Mouse (Mus musculus) intestine, postnatal 0 days (tissue): ENCODE results near the gene Ubap1. TPM values are rescaled to one million over a fixed set of nuclear protein-coding genes. Genes with fewer than 3 reads are reported as not detected.

Source experiments
- ATAC-seq: fragments of 200-750 bp; cut with Nextera tagmentation; 2 replicates; pipeline ENCODE4 v1.8.0; 2017; ENCODE audit warnings: mild to moderate bottlenecking, moderate TSS enrichment, moderate library complexity
- H3K27ac ChIP-seq: fragments of 300-500 bp; sonication (generic); 2 replicates; pipeline ENCODE4 v1.5.1; 2014; ENCODE audit warnings: mild to moderate bottlenecking, low read depth, low read length, moderate library complexity
- H3K27me3 ChIP-seq: fragments of 300-500 bp; sonication (generic); replicated peaks from 2 replicates; pipeline ENCODE4 v1.6.1; 2014; ENCODE audit warnings: low read length, mixed read lengths; ENCODE audit not compliant: control insufficient read depth, insufficient read depth
- H3K36me3 ChIP-seq: fragments of 300-500 bp; sonication (generic); 2 replicates; pipeline ENCODE4 v1.6.1; 2014; ENCODE audit warnings: mild to moderate bottlenecking, moderate library complexity; ENCODE audit not compliant: control insufficient read depth, insufficient read depth
- H3K4me1 ChIP-seq: fragments of 300-500 bp; sonication (generic); replicated peaks from 2 replicates; pipeline ENCODE4 v1.6.1; 2014; ENCODE audit warnings: antibody characterized with exemption, low read length, mixed read lengths; ENCODE audit not compliant: control insufficient read depth, insufficient read depth
- H3K4me2 ChIP-seq: fragments of 300-500 bp; sonication (generic); replicated peaks from 2 replicates; pipeline ENCODE4 v1.6.1; 2014; ENCODE audit warnings: low read depth, mild to moderate bottlenecking, moderate library complexity
- H3K4me3 ChIP-seq: fragments of 300-500 bp; sonication (generic); 2 replicates; pipeline ENCODE4 v1.5.1; 2014; ENCODE audit warnings: low read depth, low read length
- H3K9ac ChIP-seq: fragments of 300-500 bp; sonication (generic); 2 replicates; pipeline ENCODE4 v1.6.1; 2014; ENCODE audit warnings: mild to moderate bottlenecking, low read depth, low read length
- H3K9me3 ChIP-seq: fragments of 300-500 bp; sonication (generic); 2 replicates; pipeline ENCODE4 v1.6.1; 2016; ENCODE audit warnings: mixed run types; ENCODE audit not compliant: control insufficient read depth
- CTCF ChIP-seq: sonication (generic); IDR thresholded peaks from 2 replicates; pipeline ENCODE4 v1.5.1; 2016; ENCODE audit warnings: low read depth, mild to moderate bottlenecking, control low read depth, antibody characterized with exemption, moderate library complexity
- WGBS: fragments of 180-500 bp; shearing (Covaris S2); extraction: QIAGEN DNeasy Blood & Tissue Kit; methylation state at CpG from one replicate; pipeline ENCODE4 v1.1.7; 2014; 5-methylcytosine and 5-hydroxymethylcytosine counted together
- polyA plus RNA-seq: library from polyadenylated mRNA; unstranded; fragments of >200 nt; fragmentation: Nextera tagmentation; extraction: Ambion mirVana; gene quantifications from 2 replicates; pipeline ENCODE4 v1.2.1, GENCODE M21; 2015

The Ubap1 gene
- polyA plus RNA-seq, 1 experiment from 2014 or later: 36.3 TPM

GRCm38 (mm10) chr4:41349199-41349591, 399 bp downstream of the Ubap1 start:
- WGBS: under 1% methylated on average over 28 of the region's 28 CpGs
- ATAC-seq: peak; percentile 49; the same call in 1 of the 2 replicates

GRCm38 (mm10) chr4:41352758-41353157, 4.0 kb downstream of the Ubap1 start:
- 83% methylated on average over 4 of the region's 4 CpGs for WGBS
- Histone ChIP-seq H3K4me3 (no peak overlapping the region), H3K4me2 (no peak overlapping the region), H3K36me3 (peaks cover 5% of the 10 kb centered on the region; the same call in 1 of the 2 replicates), H3K9ac (no peak overlapping the region), H3K4me1 (0 out of 2 replicates have a peak, but pooled peaks cover 2% of the 10 kb centered on the region), H3K27me3 (no peaks in the 10 kb centered on the region), H3K9me3 (no peaks in the 10 kb centered on the region), H3K27ac (no peak overlapping the region)
- ATAC-seq: no peak
- TF ChIP-seq CTCF: no peak

More at GRCm38 (mm10) chr4:41349199-41349591, 399 bp downstream of the Ubap1 start:
- peak overlapping the region; percentile 92 for H3K27ac ChIP-seq
- H3K4me2 ChIP-seq: peak overlapping the region; percentile 69
- peak overlapping the region; percentile 97 for H3K4me3 ChIP-seq
- peak overlapping the region; percentile 81 for H3K9ac ChIP-seq
- no peaks in the 10 kb centered on the region for H3K27me3 ChIP-seq
- H3K9me3 ChIP-seq: no peaks in the 10 kb centered on the region
- no peak for TF ChIP-seq CTCF
- no peaks in the 10 kb centered on the region for H3K36me3 ChIP-seq
- H3K4me1 ChIP-seq: 0 out of 2 replicates have a peak, but pooled peaks cover 2% of the 10 kb centered on the region

- ATAC-seq: no peak
Measured at GRCm38 (mm10) chr4:41353265-41353664, 4.5 kb downstream of the Ubap1 start.

GRCm38 (mm10) chr4:41357154-41357553, 8.4 kb downstream of the Ubap1 start:
- H3K27ac ChIP-seq: no peak overlapping the region

More at GRCm38 (mm10) chr4:41353265-41353664, 4.5 kb downstream of the Ubap1 start:
- Histone ChIP-seq H3K4me1 (no peaks in the 10 kb centered on the region), H3K27ac (no peak overlapping the region), H3K36me3 (peaks cover 5% of the 10 kb centered on the region; the same call in 1 of the 2 replicates), H3K4me3 (no peak overlapping the region), H3K4me2 (no peak overlapping the region), H3K27me3 (no peaks in the 10 kb centered on the region), H3K9ac (no peak overlapping the region), H3K9me3 (no peaks in the 10 kb centered on the region)
- 0 out of 2 replicates have a peak, but pooled peaks have one; percentile 13 for TF ChIP-seq CTCF
- WGBS: 83% methylated on average over 1 of the region's 1 CpGs

GRCm38 (mm10) chr4:41358669-41359068, 9.9 kb downstream of the Ubap1 start:
- ATAC-seq: no peak
- Histone ChIP-seq H3K9ac (no peak overlapping the region), H3K4me2 (no peak overlapping the region), H3K4me1 (no peaks in the 10 kb centered on the region), H3K27me3 (no peaks in the 10 kb centered on the region), H3K4me3 (no peak overlapping the region), H3K36me3 (peaks cover 5% of the 10 kb centered on the region; the same call in 1 of the 2 replicates), H3K27ac (no peak overlapping the region), H3K9me3 (no peaks in the 10 kb centered on the region)
- WGBS: 79% methylated on average over 2 of the region's 2 CpGs
- TF ChIP-seq CTCF: no peak

More at GRCm38 (mm10) chr4:41357154-41357553, 8.4 kb downstream of the Ubap1 start:
- no peak overlapping the region for H3K4me2 ChIP-seq
- WGBS: 88% methylated on average over 2 of the region's 2 CpGs
- ATAC-seq: no peak
- H3K27me3 ChIP-seq: no peaks in the 10 kb centered on the region
- H3K9me3 ChIP-seq: no peaks in the 10 kb centered on the region
- H3K36me3 ChIP-seq: peaks cover 5% of the 10 kb centered on the region; the same call in 1 of the 2 replicates
- no peak overlapping the region for H3K4me3 ChIP-seq
- no peak overlapping the region for H3K9ac ChIP-seq
- TF ChIP-seq CTCF: no peak
- H3K4me1 ChIP-seq: no peaks in the 10 kb centered on the region

GRCm38 (mm10) chr4:41359358-41359757, 10.6 kb downstream of the Ubap1 start:
- H3K9me3 ChIP-seq: no peaks in the 10 kb centered on the region
- H3K4me3 ChIP-seq: no peak overlapping the region
- 76% methylated on average over 7 of the region's 7 CpGs for WGBS
- no peak overlapping the region for H3K4me2 ChIP-seq
- ATAC-seq: no peak
- H3K4me1 ChIP-seq: no peaks in the 10 kb centered on the region
- H3K27ac ChIP-seq: no peak overlapping the region
- no peak overlapping the region for H3K9ac ChIP-seq
- H3K36me3 ChIP-seq: peaks cover 5% of the 10 kb centered on the region; the same call in 1 of the 2 replicates
- no peak for TF ChIP-seq CTCF
- no peaks in the 10 kb centered on the region for H3K27me3 ChIP-seq
